Mouse (Mus musculus) NIH3T3 (cell line): Measurements from ENCODE around the gene Gm17657.

Experiments
- DNase-seq: peaks from one replicate; pipeline ENCODE4 v3.0.0-alpha.2; 2012; ENCODE audit warnings: low read depth

The Gm17657 gene

GRCm38 (mm10) chr17:29485336-29486233 lies 63.9 kb downstream of the Gm17657 start:
- peak; percentile 83 for DNase-seq

GRCm38 (mm10) chr17:29484431-29484830 lies 65.0 kb downstream of the Gm17657 start:
- no peak for DNase-seq

- no peak for DNase-seq
Observed at GRCm38 (mm10) chr17:29483282-29483681, 66.2 kb downstream of the Gm17657 start.

- no peak for DNase-seq
Observed at GRCm38 (mm10) chr17:29482632-29483031, 66.8 kb downstream of the Gm17657 start.

- no peak for DNase-seq
Observed at GRCm38 (mm10) chr17:29480256-29480655, 69.2 kb downstream of the Gm17657 start.

GRCm38 (mm10) chr17:29478271-29478670 lies 71.2 kb downstream of the Gm17657 start:
- no peak for DNase-seq

- no peak for DNase-seq
Observed at GRCm38 (mm10) chr17:29477357-29477756, 72.1 kb downstream of the Gm17657 start.

GRCm38 (mm10) chr17:29476461-29476860 lies 73.0 kb downstream of the Gm17657 start:
- DNase-seq = no peak

- DNase-seq = peak; percentile 25
Observed at GRCm38 (mm10) chr17:29475142-29475541, 74.3 kb downstream of the Gm17657 start.

- no peak for DNase-seq
Observed at GRCm38 (mm10) chr17:29474036-29474435, 75.4 kb downstream of the Gm17657 start.

- DNase-seq = no peak
Observed at GRCm38 (mm10) chr17:29473466-29473865, 76.0 kb downstream of the Gm17657 start.
